9 mouse cellular contexts compared by ENCODE assay signal in the genomic region with DNA sequence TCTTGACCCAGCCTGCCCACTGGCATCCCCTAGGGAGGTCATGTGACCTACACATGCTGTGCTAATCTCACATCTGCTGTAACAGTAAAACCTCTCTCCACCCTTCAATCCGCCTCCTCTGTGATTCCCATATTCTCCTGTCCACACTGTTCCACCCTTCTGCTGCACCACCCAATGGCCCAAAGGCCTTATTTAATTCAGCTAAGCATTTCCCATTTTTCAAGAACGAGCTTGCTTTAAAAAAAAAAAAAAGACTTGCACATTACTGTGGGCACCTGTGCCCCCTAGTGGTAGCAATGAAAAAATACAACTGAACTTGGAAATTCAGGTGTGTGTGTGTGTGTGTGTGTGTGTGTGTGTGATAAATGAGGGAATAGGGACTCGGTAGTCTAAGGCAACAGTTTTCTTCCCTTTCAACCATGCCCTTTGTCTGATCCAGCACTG. TPM values are rescaled to one million over a fixed set of nuclear protein-coding genes. Genes with fewer than 3 reads are reported as not detected.
DNase-seq lines count a peak whose midpoint lies in the region; ATAC-seq and TF ChIP-seq lines count a peak whose summit lies in the region.
"Had no signal": no experiment of that assay in that cellular context is flagged by ENCODE, and none has a peak within 500 bp of the region (broad histone marks: within the 10 kb centered on the region; RNA-seq: fewer than 3 reads in every experiment).

No protein-coding gene starts in this region.

- H3K4me1 ChIP-seq in forebrain, embryonic 14.5 days (ENCODE audit: control insufficient read depth, insufficient read depth, low read length), result no peaks in the 10 kb centered on the region
- H3K4me1 ChIP-seq in kidney, adult 2 months (ENCODE audit: control insufficient read depth, insufficient read depth, low read length), result no peaks in the 10 kb centered on the region
- no peaks in the 10 kb centered on the region for H3K4me1 ChIP-seq in midbrain, postnatal 0 days (ENCODE audit: insufficient read depth, low read length)
- H3K4me1 ChIP-seq: liver, embryonic 13.5 days had no signal

- peak; percentile 69 for ATAC-seq in forebrain, embryonic 14.5 days
- ATAC-seq in midbrain, postnatal 0 days (ENCODE audit: low FRiP score), result peak; percentile 62; the same call in 1 of the 2 replicates

- no peaks in the 10 kb centered on the region for H3K36me3 ChIP-seq in forebrain, embryonic 14.5 days (ENCODE audit: control insufficient read depth, insufficient read depth, low read length)
- H3K36me3 ChIP-seq in kidney, adult 2 months (ENCODE audit: control insufficient read depth, insufficient read depth, low read length), result no peaks in the 10 kb centered on the region
- no peaks in the 10 kb centered on the region for H3K36me3 ChIP-seq in midbrain, postnatal 0 days (ENCODE audit: insufficient read depth, low read length)
- H3K36me3 ChIP-seq: liver, embryonic 13.5 days had no signal

- 15% methylated on average over 3 of the region's 3 CpGs for WGBS in forebrain, embryonic 14.5 days
- 18% methylated on average over 3 of the region's 3 CpGs for WGBS in kidney, adult 2 months
- WGBS in midbrain, postnatal 0 days, result 26% methylated on average over 3 of the region's 3 CpGs

- no peak for TF ChIP-seq CTCF in kidney, adult 2 months (conservative IDR thresholded peaks at IDR 0.05; ENCODE audit: insufficient read depth, insufficient read length, low read depth, low read length)
- TF ChIP-seq CTCF in midbrain, postnatal 0 days (IDR thresholded peaks at IDR 0.05), result peak; percentile 84

- H3K27me3 ChIP-seq in forebrain, embryonic 14.5 days (replicated peaks; ENCODE audit: control insufficient read depth, insufficient read depth, low read length), result no peaks in the 10 kb centered on the region
- H3K27me3 ChIP-seq in kidney, adult 2 months (replicated peaks; ENCODE audit: control insufficient read depth, insufficient read depth, low read length), result no peaks in the 10 kb centered on the region
- H3K27me3 ChIP-seq in midbrain, postnatal 0 days (ENCODE audit: insufficient read depth, low read length), result no peaks in the 10 kb centered on the region
- H3K27me3 ChIP-seq: liver, embryonic 13.5 days had no signal

- H3K9ac ChIP-seq in forebrain, embryonic 14.5 days (ENCODE audit: low read length), result no peak overlapping the region
- H3K9ac ChIP-seq in midbrain, postnatal 0 days (replicated peaks; ENCODE audit: low read length, poor library complexity, severe bottlenecking), result no peak overlapping the region
- H3K9ac ChIP-seq: liver, embryonic 13.5 days had no signal

- no peak overlapping the region for H3K27ac ChIP-seq in forebrain, embryonic 14.5 days (ENCODE audit: low read depth, low read length)
- no peak overlapping the region for H3K27ac ChIP-seq in kidney, adult 2 months (ENCODE audit: insufficient read depth, low read depth, low read length)
- H3K27ac ChIP-seq in midbrain, postnatal 0 days (ENCODE audit: low read depth, low read length), result no peak overlapping the region
- H3K27ac ChIP-seq: liver, embryonic 13.5 days had no signal

- H3K4me2 ChIP-seq in forebrain, embryonic 14.5 days (ENCODE audit: low read length), result no peak overlapping the region
- no peak overlapping the region for H3K4me2 ChIP-seq in midbrain, postnatal 0 days (ENCODE audit: low read depth, low read length, poor library complexity, severe bottlenecking)
- H3K4me2 ChIP-seq: liver, embryonic 13.5 days had no signal

- no peak overlapping the region for H3K4me3 ChIP-seq in forebrain, embryonic 14.5 days (ENCODE audit: low read depth, low read length)
- no peak overlapping the region for H3K4me3 ChIP-seq in kidney, adult 2 months (ENCODE audit: insufficient read depth, low read depth, low read length)
- H3K4me3 ChIP-seq in midbrain, postnatal 0 days (ENCODE audit: low read depth, low read length), result no peak overlapping the region
- H3K4me3 ChIP-seq: liver, embryonic 13.5 days had no signal

- no peaks in the 10 kb centered on the region for H3K9me3 ChIP-seq in forebrain, embryonic 14.5 days (replicated peaks; ENCODE audit: control insufficient read depth, low read length)
- H3K9me3 ChIP-seq in midbrain, postnatal 0 days (ENCODE audit: low read length), result no peaks in the 10 kb centered on the region
- H3K9me3 ChIP-seq: liver, embryonic 13.5 days had no signal

- DNase-seq in layer of hippocampus, adult 9-10 months (ENCODE audit: low spot score), result peak; percentile 35
- no peak for DNase-seq in layer of hippocampus, postnatal 36 days
- peak; percentile 61 for DNase-seq in NIH3T3 (ENCODE audit: low read depth)
- peak; percentile 78 for DNase-seq in forebrain, embryonic 14.5 days (ENCODE audit: low spot score)
- peak; percentile 51 for DNase-seq in kidney, adult 2 months
- peak; percentile 63 for DNase-seq in midbrain, postnatal 0 days (ENCODE audit: low spot score)
- no peak for DNase-seq in spleen, postnatal 36 days (ENCODE audit: low spot score in 2 of 2)
- no peak for DNase-seq in cerebellum, adult 9-10 months
- DNase-seq: liver, embryonic 13.5 days had no signal

- TF ChIP-seq POLR2A in kidney, adult 2 months (IDR thresholded peaks at IDR 0.05; ENCODE audit: low read depth, low read length), result no peak

RNA-seq across cellular contexts. Expression of a gene that starts 5.8 kb away (rescaled TPM):
- total RNA-seq in layer of hippocampus, postnatal 36 days (2021), result not detected
- polyA plus RNA-seq in forebrain, embryonic 14.5 days (2014; fragmentation: Nextera tagmentation; extraction: Ambion mirVana), result not detected in 2 replicates
- polyA plus RNA-seq in kidney, adult 2 months (2012; rRNA removed), result not detected in 2 replicates
- 1.0 TPM in 1 of 2 replicates, not detected in the other for total RNA-seq in midbrain, postnatal 0 days (2014; rRNA removed)
- polyA plus RNA-seq in midbrain, postnatal 0 days (2015; fragmentation: Nextera tagmentation; extraction: Ambion mirVana), result not detected in 2 replicates
- polyA plus RNA-seq: liver, embryonic 13.5 days had no signal

Comparison
In these comparisons a context has a peak if more than half of its experiments do, and no peak if none do; other contexts are left out.
1. DNase-seq: peak in layer of hippocampus, adult 9-10 months (single experiment), NIH3T3 (single experiment), forebrain, embryonic 14.5 days (single experiment), kidney, adult 2 months (single experiment) and midbrain, postnatal 0 days (single experiment); none in layer of hippocampus, postnatal 36 days (0 of 2), spleen, postnatal 36 days (0 of 2) and cerebellum, adult 9-10 months (single experiment).